Mouse (Mus musculus) lung, postnatal 25 days (tissue): ENCODE measurements around the gene Kcnq1.

ENCODE experiments used
- DNase-seq: peaks from one replicate; pipeline ENCODE4 v3.0.0; 2022; ENCODE audit warnings: low spot score

Gene Kcnq1

GRCm38 (mm10) chr7:143185506-143185905 lies 79.3 kb downstream of the Kcnq1 start:
- no peak for DNase-seq

- no peak for DNase-seq
Observed at GRCm38 (mm10) chr7:143186378-143186777, 80.2 kb downstream of the Kcnq1 start.

GRCm38 (mm10) chr7:143187181-143187580 lies 81.0 kb downstream of the Kcnq1 start:
- no peak for DNase-seq

- DNase-seq: peak; percentile 65
Observed at GRCm38 (mm10) chr7:143188589-143188988, 82.4 kb downstream of the Kcnq1 start.

- DNase-seq: no peak
Observed at GRCm38 (mm10) chr7:143189965-143190722, 84.0 kb downstream of the Kcnq1 start.

GRCm38 (mm10) chr7:143190911-143191310 lies 84.7 kb downstream of the Kcnq1 start:
- DNase-seq: no peak

- no peak for DNase-seq
Observed at GRCm38 (mm10) chr7:143192392-143192791, 86.2 kb downstream of the Kcnq1 start.

GRCm38 (mm10) chr7:143194064-143194463 lies 87.9 kb downstream of the Kcnq1 start:
- no peak for DNase-seq

- no peak for DNase-seq
Observed at GRCm38 (mm10) chr7:143197951-143198440, 91.8 kb downstream of the Kcnq1 start.

- DNase-seq: no peak
Observed at GRCm38 (mm10) chr7:143198443-143198842, 92.3 kb downstream of the Kcnq1 start.

- no peak for DNase-seq
Observed at GRCm38 (mm10) chr7:143201255-143201654, 95.1 kb downstream of the Kcnq1 start.

GRCm38 (mm10) chr7:143203897-143204296 lies 97.7 kb downstream of the Kcnq1 start:
- no peak for DNase-seq

GRCm38 (mm10) chr7:143207044-143207443 lies 100.9 kb downstream of the Kcnq1 start:
- no peak for DNase-seq

GRCm38 (mm10) chr7:143210796-143211195 lies 104.6 kb downstream of the Kcnq1 start:
- peak; percentile 61 for DNase-seq

- no peak for DNase-seq
Observed at GRCm38 (mm10) chr7:143251206-143251605, 145.0 kb downstream of the Kcnq1 start.

- DNase-seq: no peak
Observed at GRCm38 (mm10) chr7:143253126-143253871, 147.1 kb downstream of the Kcnq1 start.

GRCm38 (mm10) chr7:143254901-143255300 lies 148.7 kb downstream of the Kcnq1 start:
- DNase-seq: no peak

GRCm38 (mm10) chr7:143261246-143261645 lies 155.1 kb downstream of the Kcnq1 start:
- no peak for DNase-seq

- DNase-seq: no peak
Observed at GRCm38 (mm10) chr7:143263557-143263956, 157.4 kb downstream of the Kcnq1 start.

- DNase-seq: no peak
Observed at GRCm38 (mm10) chr7:143263966-143264365, 157.8 kb downstream of the Kcnq1 start.

GRCm38 (mm10) chr7:143265386-143265785 lies 159.2 kb downstream of the Kcnq1 start:
- DNase-seq: no peak

GRCm38 (mm10) chr7:143265829-143266438 lies 159.8 kb downstream of the Kcnq1 start:
- DNase-seq: no peak

- DNase-seq: no peak
Observed at GRCm38 (mm10) chr7:143273747-143274146, 167.6 kb downstream of the Kcnq1 start.
